Mouse (Mus musculus) brain, adult 2 months (tissue): Measurements from ENCODE around the gene Mrm2.
A peak's percentile ranks its signal among the peaks of the same experiment; 100 is the strongest.
"Not testable (repeated sequence)": the region's sequence is repeated elsewhere in the genome, so short reads cannot be mapped to it uniquely, and the experiment has no call there.

Experiments used
- DNase-seq: peaks from one replicate; pipeline ENCODE4 v3.0.0; 2011; ENCODE audit warnings: low read depth, low spot score

Gene Mrm2

GRCm38 (mm10) chr5:140331615-140332512 is at the start of gene Mrm2:
Gene Mrm2 (minus strand): TSS chr5:140331898.
- peak; percentile 80 for DNase-seq

GRCm38 (mm10) chr5:140381156-140381555 is 49.5 kb upstream of the Mrm2 start:
- DNase-seq: peak; percentile 29

- DNase-seq: no peak
Observed at GRCm38 (mm10) chr5:140379299-140379698, 47.6 kb upstream of the Mrm2 start.

DNA sequence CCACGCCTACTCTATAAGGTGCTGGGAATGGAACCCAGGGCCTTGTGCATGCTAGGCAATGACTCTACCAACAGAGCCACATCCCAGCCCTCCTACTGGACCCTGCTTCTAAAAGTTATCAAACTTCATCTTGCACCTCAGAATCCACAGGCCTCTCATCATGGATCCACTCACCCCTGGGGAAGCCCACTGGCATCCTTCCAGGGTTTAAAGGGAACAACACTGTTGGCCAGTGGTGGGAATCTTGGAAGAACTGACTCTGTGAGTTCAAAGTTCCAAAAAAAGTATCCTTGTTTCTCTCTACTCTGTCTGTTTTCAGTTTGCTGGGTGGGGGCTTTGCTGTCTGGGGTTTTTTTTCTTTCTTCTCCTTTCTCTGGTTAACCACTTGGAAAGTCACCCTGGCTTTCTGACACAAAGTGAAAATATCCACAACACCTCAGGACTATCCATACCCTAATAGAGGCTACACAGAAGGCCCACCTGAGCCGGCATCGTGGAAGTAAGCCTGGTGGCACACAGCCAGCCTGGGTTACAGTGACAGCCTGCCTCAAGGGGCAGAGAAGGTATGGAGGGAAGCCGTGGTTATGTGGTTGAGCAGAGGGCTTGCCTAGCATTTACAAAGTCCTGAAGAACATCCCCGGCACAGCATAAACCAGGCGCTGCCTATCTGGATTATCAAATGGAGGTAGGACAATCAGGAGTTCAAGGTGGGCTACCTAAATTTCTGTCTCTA is 46.6 kb upstream of the Mrm2 start:
- DNase-seq: no peak

DNA sequence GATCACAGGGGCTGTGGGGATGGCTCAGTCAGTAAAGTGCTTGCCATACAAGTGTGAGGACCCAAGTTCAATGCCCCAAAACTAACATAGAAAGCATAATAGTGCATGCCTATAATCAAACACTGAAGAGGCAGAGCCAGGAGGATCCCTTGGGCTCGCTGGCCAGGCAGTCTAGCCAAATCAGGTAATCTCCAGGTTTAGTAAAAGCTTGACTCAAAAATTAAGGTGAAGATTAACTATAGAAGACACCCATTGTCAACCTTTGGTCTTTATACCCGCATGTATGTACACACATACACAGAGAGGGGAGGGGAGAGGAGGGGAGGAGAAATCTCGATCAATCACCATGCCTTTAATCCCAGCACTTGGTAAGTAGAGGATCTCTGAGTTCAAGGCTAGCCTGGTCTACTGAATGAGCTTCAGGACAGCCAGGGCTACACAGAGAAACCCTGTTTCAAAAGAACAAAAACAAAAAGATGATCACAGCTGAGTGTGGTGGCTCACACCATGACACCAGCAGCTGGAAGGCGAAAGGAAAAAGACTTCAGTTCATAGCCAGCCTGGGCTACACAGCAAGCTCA is 43.6 kb upstream of the Mrm2 start:
- DNase-seq: no peak

GRCm38 (mm10) chr5:140374226-140374625 is 42.5 kb upstream of the Mrm2 start:
- peak; percentile 68 for DNase-seq

- DNase-seq: no peak
Observed at GRCm38 (mm10) chr5:140373711-140374110, 42.0 kb upstream of the Mrm2 start.

GRCm38 (mm10) chr5:140371671-140372070 is 40.0 kb upstream of the Mrm2 start:
- peak; percentile 75 for DNase-seq

- DNase-seq: no peak
Observed at GRCm38 (mm10) chr5:140370446-140371254, 39.0 kb upstream of the Mrm2 start.

DNA sequence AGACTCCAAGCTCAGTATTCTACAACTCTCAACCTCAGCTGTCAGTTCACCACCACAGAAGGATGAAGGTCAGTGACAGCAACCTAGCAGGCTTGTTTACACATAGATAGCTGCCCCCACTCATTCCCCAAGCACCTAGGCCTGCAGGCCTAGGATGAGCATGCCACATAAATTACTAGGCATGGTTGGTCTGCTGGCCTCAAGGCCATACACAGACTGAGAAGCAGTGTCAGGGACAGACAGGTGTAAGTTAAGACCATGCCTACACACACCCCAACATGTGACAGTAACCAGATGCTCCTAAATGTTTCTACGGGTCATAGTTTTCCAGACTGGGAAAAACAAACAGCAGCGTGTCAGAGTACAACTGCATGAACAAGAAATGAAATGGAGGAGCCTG is 37.8 kb upstream of the Mrm2 start:
- DNase-seq: no peak

- DNase-seq: no peak
Observed at GRCm38 (mm10) chr5:140368926-140369325, 37.2 kb upstream of the Mrm2 start.

- not testable (repeated sequence) for DNase-seq
Observed at GRCm38 (mm10) chr5:140368126-140368525, 36.4 kb upstream of the Mrm2 start.

DNA sequence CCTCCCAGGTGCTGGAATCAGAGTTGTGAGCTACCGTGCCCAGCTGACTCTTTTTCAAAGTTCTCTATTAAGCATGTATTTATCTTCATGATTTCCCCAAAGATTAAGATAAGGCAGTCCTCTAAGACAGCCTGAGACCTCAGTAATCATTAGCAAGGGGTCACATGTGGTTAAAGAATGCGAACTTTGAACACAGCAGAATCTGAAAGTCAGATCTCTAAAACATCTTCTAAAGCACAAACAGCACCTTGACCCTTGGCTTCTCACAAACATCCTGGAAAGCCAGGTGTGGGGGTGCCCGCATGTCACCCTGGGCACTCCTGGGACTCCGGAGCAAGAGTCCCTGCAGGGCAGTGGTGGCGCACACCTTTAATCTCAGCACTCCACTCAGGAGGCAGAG is 32.7 kb upstream of the Mrm2 start:
- DNase-seq: no peak

GRCm38 (mm10) chr5:140359930-140360674 is 28.4 kb upstream of the Mrm2 start:
- no peak for DNase-seq

GRCm38 (mm10) chr5:140357466-140357865 is 25.8 kb upstream of the Mrm2 start:
- no peak for DNase-seq

- DNase-seq: no peak
Observed at GRCm38 (mm10) chr5:140355934-140356333, 24.2 kb upstream of the Mrm2 start.

DNA sequence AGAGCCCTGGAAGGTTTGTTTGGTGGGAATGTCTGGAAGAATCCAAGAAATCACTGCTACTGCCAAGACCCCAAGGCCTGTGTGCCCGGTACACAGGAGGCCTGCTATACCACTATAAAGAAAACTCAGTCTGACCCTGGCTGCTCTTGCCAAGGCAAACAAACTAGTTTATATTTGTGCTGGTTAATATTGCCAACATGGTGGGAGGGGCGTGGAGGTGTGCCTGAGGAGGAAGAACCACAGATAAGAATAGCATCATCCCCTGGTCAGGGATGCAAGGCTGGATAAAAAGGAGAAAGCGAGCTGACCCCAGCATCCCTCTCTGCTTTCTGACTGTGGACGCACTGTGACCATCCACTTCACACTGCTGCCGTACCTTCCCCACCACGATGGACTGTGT is 20.7 kb upstream of the Mrm2 start:
- no peak for DNase-seq

DNA sequence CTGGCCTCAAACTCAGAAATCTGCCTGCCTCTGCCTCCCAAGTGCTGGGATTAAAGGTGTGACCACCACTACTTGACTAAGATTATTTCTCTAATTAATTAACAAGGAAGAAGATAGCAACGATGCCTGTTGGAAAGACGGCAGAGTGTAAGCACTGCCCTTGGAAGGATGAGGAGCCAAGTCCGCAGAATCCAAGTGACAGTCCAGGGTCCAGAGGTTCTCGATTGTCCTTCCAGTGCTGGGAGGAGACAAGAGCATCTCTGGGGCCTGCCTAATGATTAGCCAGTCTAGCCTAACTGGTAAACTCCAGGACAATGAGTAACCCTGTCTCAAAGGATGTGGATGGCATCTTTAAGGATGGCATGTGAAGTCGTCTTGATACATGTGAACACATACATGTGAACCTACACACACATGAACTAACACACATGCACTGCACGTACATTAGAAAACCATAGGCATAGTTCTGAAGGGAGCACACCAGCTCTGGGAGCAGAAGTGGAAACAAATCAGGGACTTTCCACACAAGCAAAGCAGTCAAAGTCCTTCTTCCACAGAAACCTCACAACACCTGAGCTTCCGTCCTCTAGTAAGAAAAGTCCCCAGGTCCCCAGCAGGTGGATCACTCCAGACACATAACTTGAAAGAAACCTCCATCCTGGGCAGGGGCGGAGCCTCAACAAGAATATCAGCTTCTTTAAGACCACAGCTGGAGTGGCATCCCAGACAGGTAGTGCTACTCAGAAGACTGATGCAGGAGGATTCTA is 19.2 kb upstream of the Mrm2 start:
- no peak for DNase-seq

GRCm38 (mm10) chr5:140349882-140350281 is 18.2 kb upstream of the Mrm2 start:
- no peak for DNase-seq

DNA sequence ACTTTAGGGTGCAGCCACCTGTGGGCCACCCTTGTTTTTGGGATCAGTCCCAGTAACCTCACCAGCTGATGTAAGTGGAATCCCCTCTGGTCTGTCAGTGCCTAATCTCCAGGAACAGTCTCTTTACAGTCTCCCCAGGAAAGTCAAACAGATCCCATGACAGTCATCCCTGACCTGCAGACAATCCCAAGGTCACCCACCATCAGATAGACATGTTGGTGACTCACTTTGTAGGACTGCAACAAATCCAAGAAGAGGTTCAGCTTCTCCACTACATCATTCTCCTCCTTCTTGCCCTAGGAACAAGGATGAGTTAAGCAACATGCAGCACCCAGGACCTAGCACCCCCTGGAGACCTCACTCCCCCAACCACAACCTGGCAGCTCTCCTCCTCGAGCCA is 14.4 kb upstream of the Mrm2 start:
- no peak for DNase-seq
